Mouse (Mus musculus) hindbrain, embryonic 16.5 days (tissue): Measurements from ENCODE around the gene Erp29. TPM values are rescaled to one million over a fixed set of nuclear protein-coding genes. Genes with fewer than 3 reads are reported as not detected.
A peak's percentile ranks its signal among the peaks of the same experiment; 100 is the strongest.

ENCODE experiments used
- ATAC-seq: fragments of 200-750 bp; cut with Nextera tagmentation; 2 replicates; pipeline ENCODE4 v1.8.0; 2017; ENCODE audit warnings: moderate TSS enrichment, moderate library complexity
- H3K27ac ChIP-seq: fragments of 300-500 bp; sonication (generic); 2 replicates; pipeline ENCODE4 v1.5.1; 2014; ENCODE audit warnings: low read depth, mild to moderate bottlenecking, control low read depth, low read length, moderate library complexity
- H3K27me3 ChIP-seq: fragments of 300-500 bp; sonication (generic); replicated peaks from 2 replicates; pipeline ENCODE4 v1.6.1; 2014; ENCODE audit warnings: low read length; ENCODE audit not compliant: control insufficient read depth, insufficient read depth
- H3K36me3 ChIP-seq: fragments of 300-500 bp; sonication (generic); 2 replicates; pipeline ENCODE4 v1.6.1; 2014; ENCODE audit warnings: mild to moderate bottlenecking, low read length, moderate library complexity, mixed read lengths; ENCODE audit not compliant: control insufficient read depth, insufficient read depth
- H3K4me1 ChIP-seq: fragments of 300-500 bp; sonication (generic); 2 replicates; pipeline ENCODE4 v1.6.1; 2014; ENCODE audit warnings: low read depth, low read length; ENCODE audit not compliant: control insufficient read depth, insufficient read depth
- H3K4me2 ChIP-seq: fragments of 300-500 bp; sonication (generic); 2 replicates; pipeline ENCODE4 v1.6.1; 2014; ENCODE audit warnings: mild to moderate bottlenecking, low read length, control low read depth, moderate library complexity
- H3K4me3 ChIP-seq: fragments of 300-500 bp; sonication (generic); 2 replicates; pipeline ENCODE4 v1.5.1; 2014; ENCODE audit warnings: mild to moderate bottlenecking, low read length, control low read depth, moderate library complexity
- H3K9ac ChIP-seq: fragments of 300-500 bp; sonication (generic); 2 replicates; pipeline ENCODE4 v1.6.1; 2014; ENCODE audit warnings: low read depth, mild to moderate bottlenecking, control low read depth, low read length, moderate library complexity
- H3K9me3 ChIP-seq: fragments of 300-500 bp; sonication (generic); 2 replicates; pipeline ENCODE4 v1.6.1; 2014; ENCODE audit warnings: mild to moderate bottlenecking, low read length, moderate library complexity; ENCODE audit not compliant: control insufficient read depth
- WGBS: fragments of 180-500 bp; shearing (Covaris S2); extraction: QIAGEN DNeasy Blood & Tissue Kit; methylation state at CpG from one replicate; pipeline ENCODE4 v1.1.7; 2014; 5-methylcytosine and 5-hydroxymethylcytosine counted together
- polyA plus RNA-seq: library from polyadenylated mRNA; unstranded; fragments of >200 nt; fragmentation: Nextera tagmentation; extraction: Ambion mirVana; gene quantifications from 2 replicates; pipeline ENCODE4 v1.2.1, GENCODE M21; 2015

Gene Erp29
- polyA plus RNA-seq, 1 experiment from 2014 or later = 211 TPM

- Histone ChIP-seq H3K4me1 (no peaks in the 10 kb centered on the region), H3K4me3 (no peak overlapping the region), H3K4me2 (no peak overlapping the region), H3K27ac (no peak overlapping the region), H3K27me3 (no peaks in the 10 kb centered on the region), H3K9ac (no peak overlapping the region), H3K9me3 (no peaks in the 10 kb centered on the region), H3K36me3 (peaks cover 64% of the 10 kb centered on the region)
- no peak for ATAC-seq
- 84% methylated on average over 3 of the region's 3 CpGs for WGBS
Measured at GRCm38 (mm10) chr5:121428954-121429353, 23.4 kb downstream of the Erp29 start.

DNA sequence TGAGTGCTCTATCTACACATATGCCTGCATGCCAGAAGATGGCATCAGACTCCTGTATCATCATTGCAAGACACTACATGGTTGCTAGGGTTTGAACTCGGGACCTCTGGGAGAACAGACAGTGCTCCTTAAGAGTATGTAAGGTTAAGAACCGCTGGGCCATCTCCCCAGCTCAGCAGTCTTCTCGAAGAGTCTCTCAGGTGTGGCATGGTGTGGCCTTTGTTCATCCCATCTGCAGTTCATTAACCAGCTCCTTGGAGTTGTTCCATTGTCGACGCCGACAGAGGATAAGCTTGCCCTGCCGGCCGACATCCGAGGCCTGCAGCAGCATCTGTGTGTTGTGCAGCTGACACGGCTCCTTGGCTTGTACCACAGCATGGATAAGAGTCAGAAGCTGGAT, 29.0 kb downstream of the Erp29 start:
- WGBS = 91% methylated on average over 10 of the region's 10 CpGs
- H3K9ac ChIP-seq = no peak overlapping the region
- no peaks in the 10 kb centered on the region for H3K9me3 ChIP-seq
- ATAC-seq = no peak
- H3K4me2 ChIP-seq = no peak overlapping the region
- no peaks in the 10 kb centered on the region for H3K27me3 ChIP-seq
- H3K4me1 ChIP-seq = no peaks in the 10 kb centered on the region
- H3K4me3 ChIP-seq = no peak overlapping the region
- peaks cover 61% of the 10 kb centered on the region for H3K36me3 ChIP-seq
- no peak overlapping the region for H3K27ac ChIP-seq

- Histone ChIP-seq H3K4me2 (no peak overlapping the region), H3K9ac (no peak overlapping the region), H3K4me1 (no peaks in the 10 kb centered on the region), H3K27me3 (no peaks in the 10 kb centered on the region), H3K4me3 (no peak overlapping the region), H3K36me3 (peaks cover 58% of the 10 kb centered on the region), H3K9me3 (no peaks in the 10 kb centered on the region), H3K27ac (no peak overlapping the region)
- 94% methylated on average over 6 of the region's 6 CpGs for WGBS
- ATAC-seq = no peak
Measured at GRCm38 (mm10) chr5:121422787-121423186, 29.5 kb downstream of the Erp29 start.

- no peaks in the 10 kb centered on the region for H3K4me1 ChIP-seq
- 92% methylated on average over 9 of the region's 9 CpGs for WGBS
- H3K9me3 ChIP-seq = no peaks in the 10 kb centered on the region
- peaks cover 57% of the 10 kb centered on the region for H3K36me3 ChIP-seq
- no peaks in the 10 kb centered on the region for H3K27me3 ChIP-seq
- no peak for ATAC-seq
- H3K27ac ChIP-seq = no peak overlapping the region
- no peak overlapping the region for H3K4me2 ChIP-seq
- no peak overlapping the region for H3K9ac ChIP-seq
- H3K4me3 ChIP-seq = no peak overlapping the region
Measured at GRCm38 (mm10) chr5:121420721-121421120, 31.6 kb downstream of the Erp29 start.

GRCm38 (mm10) chr5:121410975-121411374, 41.3 kb downstream of the Erp29 start:
- no peak overlapping the region for H3K4me2 ChIP-seq
- peaks cover 13% of the 10 kb centered on the region for H3K36me3 ChIP-seq
- no peak overlapping the region for H3K27ac ChIP-seq
- no peaks in the 10 kb centered on the region for H3K27me3 ChIP-seq
- H3K4me1 ChIP-seq = no peaks in the 10 kb centered on the region
- H3K9ac ChIP-seq = no peak overlapping the region
- no peaks in the 10 kb centered on the region for H3K9me3 ChIP-seq
- no peak for ATAC-seq
- H3K4me3 ChIP-seq = no peak overlapping the region
- WGBS = 97% methylated on average over 4 of the region's 4 CpGs

DNA sequence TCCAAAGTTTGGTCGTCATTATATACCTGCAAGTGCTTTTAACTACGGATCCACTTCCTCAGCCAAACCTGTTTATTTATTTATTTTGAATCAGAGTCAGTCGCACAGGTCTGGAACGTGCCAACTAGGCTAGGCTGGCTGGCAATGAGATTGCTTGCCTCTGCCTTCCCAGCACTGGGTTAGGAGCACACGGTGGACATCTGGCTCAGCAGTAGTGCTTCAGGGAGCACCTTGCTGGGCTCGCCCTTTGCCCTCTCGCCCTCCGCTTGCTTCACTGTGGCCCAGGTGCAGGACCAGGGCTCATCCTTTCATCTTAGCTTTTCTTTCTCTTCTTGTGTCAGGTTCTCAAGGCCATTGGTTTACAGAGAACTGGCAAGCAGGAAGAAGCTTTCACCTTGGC, 44.5 kb downstream of the Erp29 start:
- H3K4me1 ChIP-seq = no peaks in the 10 kb centered on the region
- no peak for ATAC-seq
- no peak overlapping the region for H3K4me2 ChIP-seq
- H3K27ac ChIP-seq = no peak overlapping the region
- no peaks in the 10 kb centered on the region for H3K27me3 ChIP-seq
- H3K36me3 ChIP-seq = peaks cover 3% of the 10 kb centered on the region; the same call in 1 of the 2 replicates
- no peak overlapping the region for H3K4me3 ChIP-seq
- H3K9ac ChIP-seq = no peak overlapping the region
- WGBS = 91% methylated on average over 8 of the region's 8 CpGs
- no peaks in the 10 kb centered on the region for H3K9me3 ChIP-seq

DNA sequence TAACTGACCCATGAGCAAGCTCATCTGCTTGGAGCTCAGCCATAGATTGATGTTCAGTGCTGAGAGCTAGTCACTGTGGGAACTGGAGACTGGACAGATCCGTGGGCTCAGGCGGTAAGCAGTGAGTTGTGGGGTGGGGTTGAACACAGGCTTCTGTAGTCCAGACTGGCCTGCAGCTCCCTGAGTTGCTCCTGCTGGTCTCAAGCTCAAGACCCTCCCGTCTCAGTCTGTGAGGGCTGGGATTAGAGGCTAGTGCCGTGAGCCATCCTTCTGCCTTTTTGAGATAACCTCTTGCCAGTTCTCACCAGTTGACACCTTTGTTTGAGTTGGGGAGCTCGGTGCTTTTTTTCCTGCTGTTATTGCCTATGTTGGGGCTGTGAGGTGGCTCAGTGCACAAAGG, 51.5 kb downstream of the Erp29 start:
- H3K9me3 ChIP-seq = no peaks in the 10 kb centered on the region
- no peak overlapping the region for H3K27ac ChIP-seq
- H3K9ac ChIP-seq = no peak overlapping the region
- H3K27me3 ChIP-seq = no peaks in the 10 kb centered on the region
- no peak overlapping the region for H3K4me3 ChIP-seq
- no peak overlapping the region for H3K4me2 ChIP-seq
- no peak for ATAC-seq
- H3K4me1 ChIP-seq = peaks cover 12% of the 10 kb centered on the region
- WGBS = 91% methylated on average over 5 of the region's 5 CpGs
- no peaks in the 10 kb centered on the region for H3K36me3 ChIP-seq

- Histone ChIP-seq H3K4me2 (no peak overlapping the region), H3K36me3 (no peaks in the 10 kb centered on the region), H3K9ac (no peak overlapping the region), H3K27ac (no peak overlapping the region), H3K4me3 (no peak overlapping the region), H3K9me3 (no peaks in the 10 kb centered on the region), H3K4me1 (peaks cover 12% of the 10 kb centered on the region), H3K27me3 (no peaks in the 10 kb centered on the region)
- WGBS = 80% methylated on average over 5 of the region's 5 CpGs
- ATAC-seq = no peak
Measured at GRCm38 (mm10) chr5:121400064-121400463, 52.2 kb downstream of the Erp29 start.

DNA sequence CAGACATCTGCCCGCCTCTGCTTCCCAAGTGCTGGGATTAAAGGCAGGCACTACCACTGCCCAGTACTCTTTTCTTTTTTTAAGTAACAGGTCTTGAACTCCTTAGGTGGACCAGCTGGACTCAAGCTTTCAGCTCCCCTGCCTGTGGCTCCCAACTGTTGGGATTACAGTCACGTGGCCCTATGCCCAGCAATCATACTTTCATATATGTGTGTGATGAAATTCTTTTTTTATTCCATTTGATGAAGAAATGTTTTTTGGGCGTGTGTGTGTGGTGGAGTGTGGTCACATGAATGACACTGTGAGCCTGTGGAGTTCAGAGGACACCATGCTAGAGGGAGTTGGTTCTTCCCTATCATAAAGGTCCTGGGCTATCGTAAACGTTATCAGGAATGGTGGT, 52.8 kb downstream of the Erp29 start:
- H3K9ac ChIP-seq = no peak overlapping the region
- ATAC-seq = no peak
- H3K27me3 ChIP-seq = no peaks in the 10 kb centered on the region
- no peaks in the 10 kb centered on the region for H3K9me3 ChIP-seq
- H3K4me1 ChIP-seq = peaks cover 12% of the 10 kb centered on the region
- no peak overlapping the region for H3K4me3 ChIP-seq
- no peaks in the 10 kb centered on the region for H3K36me3 ChIP-seq
- H3K4me2 ChIP-seq = no peak overlapping the region; the same call in 1 of the 2 replicates
- H3K27ac ChIP-seq = no peak overlapping the region
- 89% methylated on average over 5 of the region's 5 CpGs for WGBS

DNA sequence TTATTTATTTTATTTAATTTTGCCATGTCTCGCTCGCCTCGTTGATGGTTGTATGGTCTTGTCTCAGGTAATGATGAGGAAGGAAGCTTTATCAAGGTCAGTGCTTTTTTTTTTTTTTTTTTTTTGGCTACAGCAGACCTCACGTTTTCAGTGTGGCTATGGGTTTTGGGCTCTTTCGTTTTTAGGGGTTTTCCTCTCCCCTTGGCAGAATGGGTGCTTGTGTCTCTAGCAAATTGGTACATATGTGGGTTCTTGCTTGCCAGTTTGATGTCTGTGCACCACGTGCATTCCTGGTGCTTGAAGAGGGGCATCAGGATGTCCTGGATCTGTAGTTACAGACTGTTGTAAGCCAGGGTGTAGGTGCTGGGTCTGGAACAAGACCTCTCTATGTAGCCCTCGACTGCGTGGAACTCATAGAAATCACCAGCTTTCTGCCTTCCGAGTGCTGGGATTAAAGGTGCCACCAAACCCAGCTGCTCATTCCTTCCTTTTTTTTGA, 53.3 kb downstream of the Erp29 start:
- ATAC-seq = no peak
- no peak overlapping the region for H3K27ac ChIP-seq
- peak overlapping the region; percentile 89 for H3K4me2 ChIP-seq
- no peaks in the 10 kb centered on the region for H3K36me3 ChIP-seq
- H3K4me1 ChIP-seq = peaks cover 12% of the 10 kb centered on the region
- H3K4me3 ChIP-seq = peak overlapping the region; percentile 61
- peak overlapping the region; percentile 74 for H3K9ac ChIP-seq
- WGBS = 55% methylated on average over 9 of the region's 9 CpGs
- H3K27me3 ChIP-seq = no peaks in the 10 kb centered on the region
- no peaks in the 10 kb centered on the region for H3K9me3 ChIP-seq
